Mouse (Mus musculus) CH12.LX (cell line): ENCODE data around the gene Clic4. TPM values are rescaled to one million over a fixed set of nuclear protein-coding genes. Genes with fewer than 3 reads are reported as not detected.

Experiments used
- DNase-seq: peaks from one replicate; pipeline ENCODE4 v3.0.0-alpha.2; 2013; ENCODE audit errors: extremely low read depth
- H3K27ac ChIP-seq: 2 replicates; pipeline ENCODE4 v1.5.1; 2012; ENCODE audit warnings: low read depth, mild to moderate bottlenecking, control low read depth, moderate library complexity; ENCODE audit not compliant: insufficient read depth
- H3K27me3 ChIP-seq: replicated peaks from 2 replicates; pipeline ENCODE3; 2012; ENCODE audit warnings: inconsistent platforms
- H3K36me3 ChIP-seq, 2 experiments: replicated peaks in 1 of 2; 2 replicates each; pipeline versions ENCODE3 to v1.6.1; 2012; ENCODE audit warnings: inconsistent platforms in 1 of 2, low read length in 1 of 2, mild to moderate bottlenecking in 1 of 2, mixed read lengths in 1 of 2, moderate library complexity in 1 of 2; ENCODE audit not compliant: control insufficient read depth in 1 of 2, insufficient read depth in 1 of 2
- H3K4me1 ChIP-seq, 2 experiments: 2 replicates each; pipeline ENCODE4 v1.6.1; 2012; ENCODE audit warnings: inconsistent platforms in 1 of 2, moderate library complexity in 1 of 2; ENCODE audit not compliant: insufficient read depth in 2 of 2, control insufficient read depth in 1 of 2
- H3K4me2 ChIP-seq: 2 replicates; pipeline ENCODE4 v1.6.1; 2012; ENCODE audit warnings: low read depth, mild to moderate bottlenecking, control low read depth; ENCODE audit not compliant: poor library complexity, insufficient read depth, severe bottlenecking
- H3K4me3 ChIP-seq, 3 experiments: fragments of 150-350 bp in 1 of 3; sonication (generic) in 1 of 3; replicated peaks in 1 of 3; 2 replicates each; pipeline versions ENCODE3 to v1.5.1; 2011 to 2012; ENCODE audit warnings: low read depth in 2 of 3, low read length in 2 of 3, mild to moderate bottlenecking in 2 of 3, moderate library complexity in 2 of 3, control low read depth in 1 of 3, improper control_type of control experiment in 1 of 3, inconsistent platforms in 1 of 3, mixed read lengths in 1 of 3; ENCODE audit not compliant: poor library complexity in 1 of 3
- H3K79me2 ChIP-seq: replicated peaks from 2 replicates; pipeline ENCODE4 v1.6.1; 2012; ENCODE audit warnings: mild to moderate bottlenecking, moderate library complexity; ENCODE audit not compliant: control insufficient read depth, poor library complexity, insufficient read depth, severe bottlenecking; ENCODE audit errors: extremely low read depth
- H3K9ac ChIP-seq: 2 replicates; pipeline ENCODE4 v1.6.1; 2012; ENCODE audit warnings: low read depth, mild to moderate bottlenecking, control low read depth, moderate library complexity; ENCODE audit not compliant: insufficient read depth
- H3K9me3 ChIP-seq: replicated peaks from 2 replicates; pipeline ENCODE3; 2012; ENCODE audit warnings: low read length, inconsistent platforms, mixed read lengths
- BHLHE40 ChIP-seq: IDR thresholded peaks from 2 replicates; pipeline ENCODE4 v1.6.1; 2011; ENCODE audit warnings: mild to moderate bottlenecking, low read depth, low read length, improper control_type of control experiment
- CHD1 ChIP-seq: IDR thresholded peaks from 2 replicates; pipeline ENCODE4 v1.6.1; 2012; ENCODE audit warnings: low read depth, low read length, improper control_type of control experiment, inconsistent platforms
- CHD2 ChIP-seq: IDR thresholded peaks from 2 replicates; pipeline ENCODE4 v1.6.1; 2011; ENCODE audit warnings: low read length, improper control_type of control experiment
- CTCF ChIP-seq, 2 experiments: IDR thresholded peaks in 1 of 2; conservative IDR thresholded peaks in 1 of 2; 2 replicates each; pipeline ENCODE4 v1.5.1; 2011 to 2012; ENCODE audit warnings: low read depth in 2 of 2, low read length in 2 of 2, improper control_type of control experiment in 1 of 2, inconsistent platforms in 1 of 2, mild to moderate bottlenecking in 1 of 2, moderate library complexity in 1 of 2
- E2F4 ChIP-seq: IDR thresholded peaks from 2 replicates; pipeline ENCODE4 v1.6.1; 2011; ENCODE audit warnings: low read depth, low read length, improper control_type of control experiment; ENCODE audit not compliant: insufficient replicate concordance
- ELF1 ChIP-seq: IDR thresholded peaks from 2 replicates; pipeline ENCODE4 v1.6.1; 2014; ENCODE audit warnings: low read depth, mild to moderate bottlenecking, inconsistent platforms, low read length, improper control_type of control experiment
- EP300 ChIP-seq: IDR thresholded peaks from 2 replicates; pipeline ENCODE4 v1.6.1; 2011; ENCODE audit warnings: low read length, improper control_type of control experiment
- ETS1 ChIP-seq: conservative IDR thresholded peaks from 2 replicates; pipeline ENCODE4 v1.6.1; 2012; ENCODE audit warnings: low read depth, mild to moderate bottlenecking, inconsistent platforms, low read length, improper control_type of control experiment, moderate library complexity
- HCFC1 ChIP-seq: IDR thresholded peaks from 2 replicates; pipeline ENCODE4 v1.6.1; 2012; ENCODE audit warnings: low read depth, mild to moderate bottlenecking, inconsistent platforms, low read length, improper control_type of control experiment
- JUN ChIP-seq: IDR thresholded peaks from 2 replicates; pipeline ENCODE4 v1.6.1; 2011; ENCODE audit warnings: low read depth, mild to moderate bottlenecking, low read length, improper control_type of control experiment, moderate library complexity; ENCODE audit not compliant: insufficient read depth
- JUND ChIP-seq: conservative IDR thresholded peaks from 2 replicates; pipeline ENCODE4 v1.6.1; 2011; ENCODE audit warnings: low read depth, low read length, improper control_type of control experiment
- KAT2A ChIP-seq: IDR thresholded peaks from 2 replicates; pipeline ENCODE4 v1.6.1; 2012; ENCODE audit warnings: low read length, improper control_type of control experiment, inconsistent platforms; ENCODE audit not compliant: insufficient replicate concordance
- MAFK ChIP-seq: IDR thresholded peaks from 2 replicates; pipeline ENCODE4 v1.6.1; 2011; ENCODE audit warnings: low read length, improper control_type of control experiment; ENCODE audit not compliant: insufficient replicate concordance
- MAX ChIP-seq: IDR thresholded peaks from 2 replicates; pipeline ENCODE4 v1.6.1; 2011; ENCODE audit warnings: low read length, improper control_type of control experiment
- MAZ ChIP-seq: IDR thresholded peaks from 2 replicates; pipeline ENCODE4 v1.6.1; 2012; ENCODE audit warnings: low read depth, mild to moderate bottlenecking, inconsistent platforms, low read length, improper control_type of control experiment, moderate library complexity
- MEF2A ChIP-seq: IDR thresholded peaks from 2 replicates; pipeline ENCODE4 v1.6.1; 2014; ENCODE audit warnings: low read depth, mild to moderate bottlenecking, inconsistent platforms, low read length, improper control_type of control experiment, borderline replicate concordance
- NRF1 ChIP-seq: IDR thresholded peaks from 2 replicates; pipeline ENCODE4 v1.6.1; 2014; ENCODE audit warnings: low read depth, mild to moderate bottlenecking, inconsistent platforms, low read length, improper control_type of control experiment, moderate library complexity
- PAX5 ChIP-seq: IDR thresholded peaks from 2 replicates; pipeline ENCODE4 v1.6.1; 2012; ENCODE audit warnings: low read length, inconsistent platforms, mixed read lengths
- RAD21 ChIP-seq: IDR thresholded peaks from 2 replicates; pipeline ENCODE4 v1.6.1; 2011; ENCODE audit warnings: low read depth, mild to moderate bottlenecking, low read length, improper control_type of control experiment, moderate library complexity
- RCOR1 ChIP-seq: conservative IDR thresholded peaks from 2 replicates; pipeline ENCODE4 v1.6.1; 2012; ENCODE audit warnings: low read depth, mild to moderate bottlenecking, inconsistent platforms, low read length, improper control_type of control experiment
- TBP ChIP-seq: conservative IDR thresholded peaks from 2 replicates; pipeline ENCODE4 v1.6.1; 2011; ENCODE audit warnings: low read depth, low read length, improper control_type of control experiment
- TCF12 ChIP-seq: IDR thresholded peaks from 2 replicates; pipeline ENCODE4 v1.6.1; 2014; ENCODE audit warnings: low read depth, mild to moderate bottlenecking, inconsistent platforms, low read length, improper control_type of control experiment
- UBTF ChIP-seq: IDR thresholded peaks from 2 replicates; pipeline ENCODE4 v1.6.1; 2012; ENCODE audit warnings: low read depth, mild to moderate bottlenecking, inconsistent platforms, low read length, improper control_type of control experiment, moderate library complexity
- USF1 ChIP-seq: IDR thresholded peaks from 2 replicates; pipeline ENCODE4 v1.6.1; 2014; ENCODE audit warnings: low read depth, mild to moderate bottlenecking, inconsistent platforms, low read length, improper control_type of control experiment
- USF2 ChIP-seq: conservative IDR thresholded peaks from 2 replicates; pipeline ENCODE4 v1.6.1; 2011; ENCODE audit warnings: low read depth, low read length, improper control_type of control experiment
- ZC3H11A ChIP-seq: IDR thresholded peaks from 2 replicates; pipeline ENCODE4 v1.6.1; 2012; ENCODE audit warnings: low read depth, mild to moderate bottlenecking, inconsistent platforms, low read length, improper control_type of control experiment
- ZMIZ1 ChIP-seq: IDR thresholded peaks from 2 replicates; pipeline ENCODE4 v1.6.1; 2012; ENCODE audit warnings: low read depth, mild to moderate bottlenecking, inconsistent platforms, low read length, improper control_type of control experiment
- ZNF384 ChIP-seq: IDR thresholded peaks from 2 replicates; pipeline ENCODE4 v1.6.1; 2012; ENCODE audit warnings: low read depth, low read length, improper control_type of control experiment, inconsistent platforms
- dilution Hi-C: fragments of 300-500 bp; cut with MboI; formaldehyde crosslinking; loops from 2 replicates; pipeline ENCODE4 v1.14.3; 2020; ENCODE audit warnings: low sequenced_read_pairs; ENCODE audit not compliant: extremely low pct_unique_long_range_greater_than_20kb, extremely low pct_ligation_motif_present
- in situ Hi-C: fragments of 300-500 bp; cut with MboI; formaldehyde crosslinking; loops from 3 replicates; pipeline ENCODE4 v1.14.3; 2019; ENCODE audit warnings: low sequenced_read_pairs, low pct_ligation_motif_present, low pct_unique_long_range_greater_than_20kb, mixed read lengths
- polyA plus RNA-seq: library from polyadenylated mRNA; unstranded; fragments of >175 nt; gene quantifications from 2 replicates; pipeline ENCODE4 v1.2.1, GENCODE M21; 2012; ENCODE audit warnings: low read depth; ENCODE audit not compliant: insufficient read length
- total RNA-seq, 2 experiments: library from RNA; depleted of rRNA; stranded (reverse); fragments of 300-350 nt in 1 of 2; fragments of >200 nt in 1 of 2; gene quantifications; 2 replicates each; pipeline ENCODE4 v1.2.3; 2012 to 2014

The Clic4 gene
- total and polyA plus RNA-seq, 3 experiments = 154 to 214 (median 199) TPM

- in situ Hi-C loops = no loop called here
- no peaks in the 10 kb centered on the region for H3K4me1 ChIP-seq
Observed at GRCm38 (mm10) chr4:135300248-135301041, 27.8 kb upstream of the Clic4 start.

DNA sequence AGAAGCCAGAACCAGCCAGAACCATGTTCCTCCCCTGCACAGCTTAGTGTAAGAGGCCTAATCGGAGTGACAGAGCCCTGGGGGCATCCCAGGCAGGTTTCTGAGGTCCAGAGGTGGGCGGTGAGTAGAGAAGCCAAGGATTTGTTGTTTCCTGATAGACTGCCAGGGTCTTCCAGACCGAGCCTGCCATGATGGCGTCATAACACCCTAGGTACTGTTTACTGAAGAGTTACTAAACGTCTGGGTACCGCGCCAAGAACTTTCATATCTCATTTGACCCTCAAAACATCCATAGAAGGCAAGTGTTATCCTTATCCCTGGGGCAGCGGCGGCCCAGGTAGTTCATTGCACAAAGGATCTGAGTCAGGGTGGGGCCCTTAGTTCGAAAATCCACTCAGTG lies 26.1 kb upstream of the Clic4 start:
- no peak overlapping the region for H3K9ac ChIP-seq
- H3K4me1 ChIP-seq = no peaks in the 10 kb centered on the region
- in situ Hi-C loops = no loop called here

More at GRCm38 (mm10) chr4:135300248-135301041, 27.8 kb upstream of the Clic4 start:
- TF ChIP-seq KAT2A = no peak
- peak; percentile 82 for TF ChIP-seq BHLHE40
- no peaks in the 10 kb centered on the region for H3K79me2 ChIP-seq
- no peaks in the 10 kb centered on the region for H3K27me3 ChIP-seq
- H3K27ac ChIP-seq = no peak overlapping the region
- H3K36me3 ChIP-seq = no peaks in the 10 kb centered on the region
- no peak overlapping the region for H3K4me2 ChIP-seq
- peaks cover 11% of the 10 kb centered on the region for H3K9me3 ChIP-seq
- H3K9ac ChIP-seq = no peak overlapping the region
- no peak overlapping the region for H3K4me3 ChIP-seq
- dilution Hi-C loops = no loop called here
- DNase-seq = no peak

GRCm38 (mm10) chr4:135297931-135298546 lies 25.4 kb upstream of the Clic4 start:
- in situ Hi-C loops = no loop called here
- Histone ChIP-seq H3K27ac (no peak overlapping the region), H3K4me2 (no peak overlapping the region), H3K9ac (no peak overlapping the region), H3K79me2 (no peaks in the 10 kb centered on the region), H3K4me1 (no peaks in the 10 kb centered on the region), H3K9me3 (peaks cover 11% of the 10 kb centered on the region), H3K4me3 (no peak overlapping the region), H3K27me3 (no peaks in the 10 kb centered on the region), H3K36me3 (no peaks in the 10 kb centered on the region)
- dilution Hi-C loops = no loop called here
- no peak for DNase-seq
- no peak for TF ChIP-seq E2F4
- no peak for TF ChIP-seq ELF1
- no peak for TF ChIP-seq ZNF384
- TF ChIP-seq JUN = no peak
- no peak for TF ChIP-seq NRF1
- no peak for TF ChIP-seq ZMIZ1
- no peak for TF ChIP-seq USF1
- no peak for TF ChIP-seq MAZ
- no peak for TF ChIP-seq EP300
- TF ChIP-seq CTCF (conservative IDR thresholded peaks at IDR 0.05 in 1 of 2, IDR thresholded peaks at IDR 0.05 in 1 of 2; ENCODE audit: low read depth in 2 of 2, low read length in 2 of 2) = no peak
- TF ChIP-seq ETS1 = no peak
- no peak for TF ChIP-seq JUND
- no peak for TF ChIP-seq RAD21
- no peak for TF ChIP-seq MAX
- TF ChIP-seq MEF2A = no peak
- TF ChIP-seq HCFC1 = no peak

More for the DNA sequence above, 26.1 kb upstream of the Clic4 start:
- H3K79me2 ChIP-seq = no peaks in the 10 kb centered on the region
- no peak for DNase-seq
- dilution Hi-C loops = no loop called here
- TF ChIP-seq MAFK (no peak), MAZ (no peak), USF2 (no peak), CHD2 (no peak), ZC3H11A (no peak), JUN (no peak), RCOR1 (no peak), ETS1 (no peak), BHLHE40 (no peak), NRF1 (no peak), CHD1 (no peak), TCF12 (no peak), ELF1 (no peak), TBP (no peak), PAX5 (no peak), UBTF (no peak), RAD21 (no peak), EP300 (no peak)
- no peak overlapping the region for H3K27ac ChIP-seq
- peaks cover 11% of the 10 kb centered on the region for H3K9me3 ChIP-seq
- H3K4me2 ChIP-seq = no peak overlapping the region
- no peak overlapping the region for H3K4me3 ChIP-seq
- H3K36me3 ChIP-seq = no peaks in the 10 kb centered on the region
- H3K27me3 ChIP-seq = no peaks in the 10 kb centered on the region
